Mouse (Mus musculus) MEL (cell line): ENCODE results near the gene Slc4a4. TPM values are rescaled to one million over a fixed set of nuclear protein-coding genes. Genes with fewer than 3 reads are reported as not detected.
A peak's percentile ranks its signal among the peaks of the same experiment; 100 is the strongest.

ENCODE experiments used
- DNase-seq: peaks from one replicate; pipeline ENCODE4 v3.0.0; 2011; ENCODE audit warnings: low read depth, low spot score
- H3K27ac ChIP-seq: 2 replicates; pipeline ENCODE4 v1.5.1; 2012; ENCODE audit warnings: low read depth, mild to moderate bottlenecking, control low read depth, low read length, moderate library complexity; ENCODE audit not compliant: control insufficient read depth
- H3K27me3 ChIP-seq, 2 experiments: fragments of 150-350 bp in 1 of 2; sonication (generic) in 1 of 2; 2 replicates each; pipeline ENCODE4 v1.6.1; 2012; ENCODE audit warnings: low read length in 2 of 2, mild to moderate bottlenecking in 2 of 2, improper control_type of control experiment in 1 of 2, moderate library complexity in 1 of 2; ENCODE audit not compliant: insufficient read depth in 2 of 2, control insufficient read depth in 1 of 2
- H3K36me3 ChIP-seq, 2 experiments: 2 replicates each; pipeline ENCODE4 v1.6.1; 2012 to 2014; ENCODE audit warnings: low read length in 2 of 2, improper control_type of control experiment in 1 of 2, inconsistent platforms in 1 of 2, mild to moderate bottlenecking in 1 of 2; ENCODE audit not compliant: insufficient read depth in 2 of 2, control insufficient read depth in 1 of 2
- H3K4me1 ChIP-seq, 2 experiments: fragments of 150-350 bp in 1 of 2; sonication (generic) in 1 of 2; 2 replicates each; pipeline ENCODE4 v1.6.1; 2012; ENCODE audit warnings: low read length in 2 of 2, improper control_type of control experiment in 1 of 2, mild to moderate bottlenecking in 1 of 2; ENCODE audit not compliant: insufficient read depth in 2 of 2, control insufficient read depth in 1 of 2
- H3K4me3 ChIP-seq, 2 experiments: fragments of 150-350 bp in 1 of 2; sonication (generic) in 1 of 2; 2 replicates each; pipeline ENCODE4 v1.5.1; 2012; ENCODE audit warnings: low read depth in 2 of 2, low read length in 2 of 2, mild to moderate bottlenecking in 2 of 2, moderate library complexity in 2 of 2, control low read depth in 1 of 2, improper control_type of control experiment in 1 of 2; ENCODE audit not compliant: control insufficient read depth in 1 of 2, insufficient read depth in 1 of 2
- H3K79me2 ChIP-seq: 2 replicates; pipeline ENCODE4 v1.6.1; 2012; ENCODE audit warnings: mild to moderate bottlenecking, low read length, moderate library complexity; ENCODE audit not compliant: control insufficient read depth, poor library complexity, insufficient read depth
- H3K9ac ChIP-seq: 2 replicates; pipeline ENCODE4 v1.6.1; 2012; ENCODE audit warnings: low read depth, mild to moderate bottlenecking, control low read depth, low read length, moderate library complexity; ENCODE audit not compliant: control insufficient read depth, poor library complexity, severe bottlenecking
- H3K9me3 ChIP-seq: fragments of 150-350 bp; sonication (generic); replicated peaks from 2 replicates; pipeline ENCODE4 v1.6.1; 2012; ENCODE audit warnings: mild to moderate bottlenecking, low read length, improper control_type of control experiment, moderate library complexity; ENCODE audit not compliant: insufficient read depth
- BHLHE40 ChIP-seq: IDR thresholded peaks from 2 replicates; pipeline ENCODE4 v1.6.1; 2012; ENCODE audit warnings: low read depth, mild to moderate bottlenecking, inconsistent platforms, low read length, improper control_type of control experiment, borderline replicate concordance
- E2F4 ChIP-seq: IDR thresholded peaks from 2 replicates; pipeline ENCODE4 v1.6.1; 2011; ENCODE audit warnings: low read depth, low read length, improper control_type of control experiment, borderline replicate concordance
- EP300 ChIP-seq, 2 experiments: IDR thresholded peaks; 2 replicates each; pipeline ENCODE4 v1.6.1; 2011; ENCODE audit warnings: improper control_type of control experiment in 2 of 2, low read length in 2 of 2, low read depth in 1 of 2, mild to moderate bottlenecking in 1 of 2
- JUND ChIP-seq: IDR thresholded peaks from 2 replicates; pipeline ENCODE4 v1.6.1; 2011; ENCODE audit warnings: low read depth, mild to moderate bottlenecking, improper control_type of control experiment, low read length
- KAT2A ChIP-seq: conservative IDR thresholded peaks from 2 replicates; pipeline ENCODE4 v1.6.1; 2012; ENCODE audit warnings: low read depth, low read length, improper control_type of control experiment, inconsistent platforms
- MAFK ChIP-seq: IDR thresholded peaks from 2 replicates; pipeline ENCODE4 v1.6.1; 2011; ENCODE audit warnings: low read depth, mild to moderate bottlenecking, low read length, improper control_type of control experiment, borderline replicate concordance
- MAZ ChIP-seq: IDR thresholded peaks from 2 replicates; pipeline ENCODE4 v1.6.1; 2012; ENCODE audit warnings: low read depth, mild to moderate bottlenecking, inconsistent platforms, low read length, improper control_type of control experiment
- MYC ChIP-seq: IDR thresholded peaks from 2 replicates; pipeline ENCODE4 v1.6.1; 2011; ENCODE audit warnings: low read depth, mild to moderate bottlenecking, low read length, improper control_type of control experiment, moderate library complexity
- NELFE ChIP-seq: IDR thresholded peaks from 2 replicates; pipeline ENCODE4 v1.6.1; 2011; ENCODE audit warnings: low read depth, low read length, improper control_type of control experiment
- NRF1 ChIP-seq: IDR thresholded peaks from 2 replicates; pipeline ENCODE4 v1.6.1; 2014; ENCODE audit warnings: low read depth, mild to moderate bottlenecking, inconsistent platforms, low read length, improper control_type of control experiment, moderate library complexity; ENCODE audit not compliant: poor library complexity, insufficient read depth, severe bottlenecking
- POLR2A ChIP-seq, 2 experiments: IDR thresholded peaks; 2 replicates each; pipeline ENCODE4 v1.6.1; 2011 to 2012; ENCODE audit warnings: low read length in 2 of 2, mild to moderate bottlenecking in 2 of 2, control low read depth in 1 of 2, improper control_type of control experiment in 1 of 2, low read depth in 1 of 2, moderate library complexity in 1 of 2; ENCODE audit not compliant: control insufficient read depth in 1 of 2, insufficient read depth in 1 of 2, poor library complexity in 1 of 2
- POLR2AphosphoS5 ChIP-seq: IDR thresholded peaks from 2 replicates; pipeline ENCODE4 v1.6.1; 2012; ENCODE audit warnings: low read depth, borderline replicate concordance, mild to moderate bottlenecking, inconsistent platforms, low read length, moderate library complexity, mixed read lengths
- RAD21 ChIP-seq: IDR thresholded peaks from 2 replicates; pipeline ENCODE4 v1.6.1; 2011; ENCODE audit warnings: mild to moderate bottlenecking, low read depth, low read length, improper control_type of control experiment
- SIN3A ChIP-seq: IDR thresholded peaks from 2 replicates; pipeline ENCODE4 v1.6.1; 2012; ENCODE audit warnings: low read length, improper control_type of control experiment, inconsistent platforms
- TAL1 ChIP-seq: IDR thresholded peaks from 2 replicates; pipeline ENCODE4 v1.6.1; 2012; ENCODE audit warnings: mild to moderate bottlenecking, inconsistent platforms, low read length, moderate library complexity, mixed read lengths
- TCF12 ChIP-seq: IDR thresholded peaks from 2 replicates; pipeline ENCODE4 v1.6.1; 2014; ENCODE audit warnings: low read depth, mild to moderate bottlenecking, inconsistent platforms, low read length, improper control_type of control experiment, moderate library complexity
- ZKSCAN1 ChIP-seq: IDR thresholded peaks from 2 replicates; pipeline ENCODE4 v1.6.1; 2012; ENCODE audit warnings: low read depth, mild to moderate bottlenecking, inconsistent platforms, low read length, improper control_type of control experiment, moderate library complexity
- ZMIZ1 ChIP-seq: IDR thresholded peaks from 2 replicates; pipeline ENCODE4 v1.6.1; 2012; ENCODE audit warnings: low read depth, mild to moderate bottlenecking, inconsistent platforms, low read length, improper control_type of control experiment, moderate library complexity
- polyA plus RNA-seq, 2 experiments: library from polyadenylated mRNA; stranded (reverse) in 1 of 2; unstranded in 1 of 2; fragments of >175 nt in 1 of 2; fragments of >200 nt in 1 of 2; gene quantifications; 2 replicates each; pipeline versions ENCODE4 v1.2.1 to v1.2.4; 2012; ENCODE audit warnings: low replicate concordance in 2 of 2, low read depth in 1 of 2; ENCODE audit not compliant: insufficient read length in 2 of 2, insufficient read depth in 1 of 2, missing spikeins in 1 of 2
- total RNA-seq: library from RNA; depleted of rRNA; stranded (reverse); fragments of 300-350 nt; gene quantifications from 2 replicates; pipeline ENCODE4 v1.2.3, GENCODE M21; 2012

The Slc4a4 gene
- total and polyA plus RNA-seq, 3 experiments: not detected

DNA sequence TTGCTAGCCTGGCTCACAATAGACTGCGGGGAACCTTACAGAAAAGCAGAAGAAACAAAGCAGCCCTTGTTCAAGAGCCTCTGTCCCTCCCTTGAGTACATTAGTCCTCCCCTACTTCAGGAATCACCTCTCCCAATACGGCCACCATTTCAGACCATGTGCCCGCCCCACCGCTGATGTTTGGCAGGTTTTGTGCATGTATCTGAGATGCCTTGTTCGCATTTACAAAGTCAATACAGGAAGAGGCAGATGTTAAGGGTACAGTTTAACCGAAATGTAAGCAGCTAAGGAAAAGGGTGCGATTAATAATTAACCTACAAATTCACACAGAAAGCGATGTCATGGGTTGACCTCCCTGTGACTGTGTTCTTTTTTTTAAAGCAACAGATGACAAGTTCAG is 331.6 kb downstream of the Slc4a4 start:
- Histone ChIP-seq H3K36me3 (no peaks in the 10 kb centered on the region), H3K79me2 (no peaks in the 10 kb centered on the region), H3K9me3 (no peaks in the 10 kb centered on the region), H3K9ac (no peak overlapping the region), H3K4me3 (no peak overlapping the region), H3K27ac (no peak overlapping the region), H3K4me1 (no peaks in the 10 kb centered on the region), H3K27me3 (no peaks in the 10 kb centered on the region)
- no peak for TF ChIP-seq EP300 (IDR thresholded peaks at IDR 0.05; ENCODE audit: low read depth in 1 of 2, low read length in 2 of 2)
- TF ChIP-seq NRF1: no peak
- no peak for TF ChIP-seq MAZ
- no peak for TF ChIP-seq TCF12
- no peak for DNase-seq

DNA sequence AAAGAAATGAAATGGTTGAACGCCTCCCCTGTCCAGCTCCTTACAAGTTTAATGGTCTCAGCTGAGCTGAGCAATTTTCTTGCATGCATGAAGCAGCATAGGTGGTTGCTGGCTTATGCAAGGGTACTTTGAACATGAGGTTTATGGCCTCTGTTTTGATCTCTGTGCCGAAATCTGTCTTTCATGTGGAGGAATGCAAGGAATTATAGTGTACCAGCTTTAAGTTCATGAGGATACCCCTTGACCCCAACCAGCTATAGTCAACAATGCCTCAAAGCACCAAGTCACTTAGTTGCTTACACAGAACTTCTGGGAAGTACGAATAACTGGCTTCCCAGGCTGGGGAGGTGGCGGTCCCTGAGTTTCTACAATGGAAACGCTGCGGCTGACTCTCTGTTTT is 332.1 kb downstream of the Slc4a4 start:
- no peak overlapping the region for H3K9ac ChIP-seq
- no peaks in the 10 kb centered on the region for H3K79me2 ChIP-seq

DNA sequence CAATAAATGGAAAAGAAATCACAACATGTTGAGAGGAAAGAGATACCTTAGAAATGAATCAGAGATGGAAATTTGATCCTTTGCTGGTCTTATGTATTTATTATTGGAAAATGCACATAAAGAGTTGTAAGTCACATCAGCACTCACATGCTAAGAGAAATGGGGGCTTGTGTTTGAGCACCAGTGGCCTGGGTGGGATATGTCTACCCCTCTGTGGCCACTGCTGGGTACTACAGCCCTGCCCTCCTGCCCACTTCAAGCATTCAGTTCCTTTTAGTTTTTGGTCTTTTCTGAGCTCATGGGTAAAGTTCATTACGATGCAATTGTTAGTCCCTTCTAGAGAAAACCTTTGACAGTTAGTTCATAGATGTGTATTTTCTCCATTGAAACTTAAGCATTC is 335.0 kb downstream of the Slc4a4 start:
- H3K79me2 ChIP-seq: no peaks in the 10 kb centered on the region
- TF ChIP-seq JUND: no peak
- no peak for TF ChIP-seq POLR2AphosphoS5
- TF ChIP-seq TAL1: no peak
- TF ChIP-seq RAD21: peak; percentile 6
- no peak for TF ChIP-seq MYC
- TF ChIP-seq, all 39 proteins: peak for 1
- DNase-seq: peak; percentile 2
- Histone ChIP-seq H3K4me3 (no peak overlapping the region), H3K9me3 (no peaks in the 10 kb centered on the region), H3K36me3 (no peaks in the 10 kb centered on the region), H3K27ac (no peak overlapping the region), H3K27me3 (no peaks in the 10 kb centered on the region), H3K9ac (no peak overlapping the region), H3K4me1 (no peaks in the 10 kb centered on the region)

More for the DNA sequence above, 332.1 kb downstream of the Slc4a4 start:
- no peaks in the 10 kb centered on the region for H3K36me3 ChIP-seq
- H3K27me3 ChIP-seq: no peaks in the 10 kb centered on the region
- TF ChIP-seq KAT2A (no peak), RAD21 (no peak), EP300 (IDR thresholded peaks at IDR 0.05; ENCODE audit: low read depth in 1 of 2, low read length in 2 of 2) (no peak), E2F4 (no peak), POLR2A (IDR thresholded peaks at IDR 0.05; ENCODE audit: control insufficient read depth in 1 of 2, insufficient read depth in 1 of 2, low read depth in 1 of 2, low read length in 2 of 2, poor library complexity in 1 of 2) (no peak), MYC (no peak), SIN3A (no peak), NELFE (no peak), MAFK (no peak), NRF1 (no peak), BHLHE40 (no peak), MAZ (no peak), ZMIZ1 (no peak), TAL1 (no peak), ZKSCAN1 (no peak)
- no peak overlapping the region for H3K4me3 ChIP-seq
- H3K27ac ChIP-seq: no peak overlapping the region
- H3K4me1 ChIP-seq: no peaks in the 10 kb centered on the region
- H3K9me3 ChIP-seq: no peaks in the 10 kb centered on the region
- DNase-seq: no peak
